Mouse (Mus musculus) liver, embryonic 15.5 days (tissue): Measurements from ENCODE around the gene Ndel1. TPM values are rescaled to one million over a fixed set of nuclear protein-coding genes. Genes with fewer than 3 reads are reported as not detected.

ENCODE experiments used
- ATAC-seq: fragments of 200-750 bp; cut with Nextera tagmentation; 2 replicates; pipeline ENCODE4 v1.8.0; 2017; ENCODE audit warnings: moderate number of reproducible peaks, mild to moderate bottlenecking, moderate library complexity; ENCODE audit not compliant: insufficient read depth
- H3K27ac ChIP-seq: fragments of 300-500 bp; sonication (generic); replicated peaks from 2 replicates; pipeline ENCODE4 v1.5.1; 2015; ENCODE audit warnings: mild to moderate bottlenecking, inconsistent platforms
- H3K27me3 ChIP-seq: fragments of 300-500 bp; sonication (generic); 2 replicates; pipeline ENCODE4 v1.6.1; 2015; ENCODE audit warnings: mild to moderate bottlenecking, inconsistent platforms
- H3K36me3 ChIP-seq: fragments of 300-500 bp; sonication (generic); replicated peaks from 2 replicates; pipeline ENCODE4 v1.6.1; 2015; ENCODE audit warnings: moderate library complexity, mild to moderate bottlenecking, inconsistent platforms
- H3K4me1 ChIP-seq: fragments of 300-500 bp; sonication (generic); replicated peaks from 2 replicates; pipeline ENCODE4 v1.6.1; 2015; ENCODE audit warnings: inconsistent platforms
- H3K4me2 ChIP-seq: fragments of 300-500 bp; sonication (generic); 2 replicates; pipeline ENCODE4 v1.6.1; 2015; ENCODE audit warnings: moderate library complexity, mild to moderate bottlenecking, inconsistent platforms
- H3K4me3 ChIP-seq: fragments of 300-500 bp; sonication (generic); replicated peaks from 2 replicates; pipeline ENCODE4 v1.5.1; 2015; ENCODE audit warnings: mild to moderate bottlenecking, inconsistent platforms
- H3K9ac ChIP-seq: fragments of 300-500 bp; sonication (generic); 2 replicates; pipeline ENCODE4 v1.6.1; 2015; ENCODE audit warnings: moderate library complexity, mild to moderate bottlenecking, inconsistent platforms
- H3K9me3 ChIP-seq: fragments of 300-500 bp; sonication (generic); replicated peaks from 2 replicates; pipeline ENCODE4 v1.6.1; 2016; ENCODE audit warnings: inconsistent platforms
- WGBS: fragments of 180-500 bp; shearing (Covaris S2); methylation state at CpG from one replicate; pipeline ENCODE4 v1.1.7; 2015; ENCODE audit warnings: mixed read lengths; ENCODE audit not compliant: insufficient replicate concordance; 5-methylcytosine and 5-hydroxymethylcytosine counted together
- polyA plus RNA-seq: library from polyadenylated mRNA; unstranded; fragments of >200 nt; fragmentation: Nextera tagmentation; extraction: Ambion mirVana; gene quantifications from 2 replicates; pipeline ENCODE4 v1.2.1, GENCODE M21; 2015

Gene Ndel1
- polyA plus RNA-seq, 1 experiment from 2014 or later, result 37.6 TPM

DNA sequence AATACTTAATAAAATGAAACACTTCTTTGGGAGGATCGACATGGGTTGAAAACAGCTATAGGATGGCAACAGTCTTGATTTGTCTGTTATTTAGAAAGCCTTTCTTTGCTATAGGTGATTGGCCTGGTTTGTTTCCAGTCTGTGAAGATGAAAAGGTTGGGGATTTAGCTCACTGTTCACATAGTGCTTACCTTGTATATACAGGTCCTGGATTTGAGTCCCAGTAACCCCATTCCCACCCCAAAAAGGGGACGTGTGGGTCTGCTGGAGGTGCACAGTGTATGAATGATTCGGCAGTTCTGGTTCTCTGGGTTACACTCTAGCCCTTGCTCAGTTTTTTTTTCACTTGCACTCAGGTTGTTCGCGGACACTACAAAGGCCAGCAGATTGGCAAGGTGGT lies 31.2 kb upstream of the Ndel1 start:
- 61% methylated on average over 5 of the region's 5 CpGs for WGBS
- H3K27ac ChIP-seq, result peak overlapping the region; percentile 43; the same call in 1 of the 2 replicates
- H3K4me1 ChIP-seq, result peaks cover 48% of the 10 kb centered on the region
- H3K9ac ChIP-seq, result peak overlapping the region; percentile 88
- H3K9me3 ChIP-seq, result no peaks in the 10 kb centered on the region
- peaks cover 54% of the 10 kb centered on the region for H3K36me3 ChIP-seq
- no peak for ATAC-seq
- no peaks in the 10 kb centered on the region; the same call in 1 of the 2 replicates for H3K27me3 ChIP-seq
- H3K4me2 ChIP-seq, result peak overlapping the region; percentile 79
- peak overlapping the region; percentile 91 for H3K4me3 ChIP-seq

DNA sequence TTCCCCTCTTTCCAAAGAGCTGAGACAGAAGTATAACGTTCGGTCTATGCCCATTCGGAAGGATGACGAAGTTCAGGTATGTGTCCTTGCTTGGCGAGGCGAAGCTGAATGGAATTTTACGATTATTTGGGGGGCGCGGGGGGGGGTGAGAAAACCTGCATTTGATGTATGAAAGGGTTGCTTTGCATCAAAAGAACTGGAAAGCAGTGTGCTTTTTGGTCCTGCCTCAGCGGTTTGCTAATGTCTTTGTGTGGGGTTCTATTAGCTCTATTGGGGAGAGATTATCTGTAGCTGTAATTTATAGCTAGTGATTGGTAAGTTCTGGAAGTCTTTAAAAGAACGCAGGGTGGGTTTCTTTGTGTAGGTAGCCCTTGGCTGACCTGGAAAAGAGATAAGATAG lies 30.7 kb upstream of the Ndel1 start:
- H3K27me3 ChIP-seq, result no peaks in the 10 kb centered on the region; the same call in 1 of the 2 replicates
- under 1% methylated on average over 11 of the region's 11 CpGs for WGBS
- H3K4me2 ChIP-seq, result peak overlapping the region; percentile 79
- H3K4me3 ChIP-seq, result peak overlapping the region; percentile 91
- peak overlapping the region; percentile 88 for H3K9ac ChIP-seq
- H3K4me1 ChIP-seq, result peaks cover 51% of the 10 kb centered on the region
- no peaks in the 10 kb centered on the region for H3K9me3 ChIP-seq
- peak overlapping the region; percentile 43; the same call in 1 of the 2 replicates for H3K27ac ChIP-seq
- H3K36me3 ChIP-seq, result peaks cover 49% of the 10 kb centered on the region
- ATAC-seq, result no peak

DNA sequence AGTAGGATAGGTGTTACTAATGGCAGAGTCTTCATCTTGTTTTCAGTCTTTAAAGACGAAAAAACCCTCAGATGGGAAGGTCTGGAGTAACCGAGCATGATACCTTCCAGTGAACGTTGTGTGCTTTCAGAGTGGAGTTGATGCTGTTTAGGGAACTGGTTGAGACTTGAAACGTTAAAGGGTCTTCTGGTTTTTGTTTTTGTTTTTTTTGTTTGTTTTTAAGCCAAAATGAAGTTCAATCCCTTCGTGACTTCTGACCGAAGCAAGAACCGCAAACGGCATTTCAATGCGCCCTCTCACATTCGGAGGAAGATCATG lies 30.3 kb upstream of the Ndel1 start:
- no peak for ATAC-seq
- peaks cover 55% of the 10 kb centered on the region for H3K4me1 ChIP-seq
- no peaks in the 10 kb centered on the region; the same call in 1 of the 2 replicates for H3K27me3 ChIP-seq
- H3K27ac ChIP-seq, result peak overlapping the region; percentile 81
- peak overlapping the region; percentile 91 for H3K4me3 ChIP-seq
- peak overlapping the region; percentile 79 for H3K4me2 ChIP-seq
- H3K9ac ChIP-seq, result peak overlapping the region; percentile 88
- H3K36me3 ChIP-seq, result peaks cover 46% of the 10 kb centered on the region
- no peaks in the 10 kb centered on the region for H3K9me3 ChIP-seq
- 0% methylated on average over 10 of the region's 10 CpGs for WGBS

DNA sequence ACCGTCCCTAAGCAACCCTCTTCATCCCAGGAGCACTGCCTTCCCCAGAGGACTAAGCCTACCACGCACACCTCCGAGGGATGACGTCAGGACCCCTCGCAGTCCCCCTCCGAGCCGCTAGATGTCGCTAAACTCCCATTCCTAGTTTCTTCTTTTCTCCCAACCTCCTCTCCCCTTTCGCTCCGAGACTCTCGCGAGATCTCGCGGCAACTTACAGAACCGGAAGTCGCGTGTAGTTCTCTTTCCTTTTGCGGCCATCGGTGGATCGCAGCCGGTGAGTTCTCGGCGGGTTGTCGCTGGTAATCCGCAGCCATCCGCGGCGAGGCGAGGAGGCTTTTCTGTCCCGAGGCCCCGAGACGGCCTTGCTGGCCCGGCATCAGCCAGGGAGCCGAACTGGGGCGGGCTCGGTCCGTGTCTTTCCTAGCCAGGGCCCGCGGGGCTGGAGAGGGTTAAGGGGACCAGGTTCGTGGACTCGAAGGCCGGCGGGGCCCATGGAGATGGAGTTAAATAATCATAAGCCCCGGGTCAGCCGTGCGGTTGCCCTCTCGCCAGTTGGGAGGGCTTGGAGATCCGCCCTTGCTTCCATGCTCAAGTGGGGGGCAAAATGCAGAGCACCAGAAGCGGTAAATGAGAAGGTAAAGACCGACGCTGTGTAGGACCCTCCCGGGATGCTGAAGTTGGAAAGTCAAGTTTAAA lies 29.8 kb upstream of the Ndel1 start, which contains the start of gene Rpl26:
Rpl26 (plus strand) TSS at position 233 of the 696 bp plus-strand sequence.
- peak within 1 kb of the TSS; percentile 81 for H3K27ac ChIP-seq
- peak within 1 kb of the TSS; percentile 88 for H3K9ac ChIP-seq
- peak within 1 kb of the TSS; percentile 91 for H3K4me3 ChIP-seq
- H3K36me3 ChIP-seq, result peaks cover 41% of the 10 kb centered on the region
- under 1% methylated on average over 52 of the region's 52 CpGs for WGBS
- H3K4me1 ChIP-seq, result peaks cover 60% of the 10 kb centered on the region
- H3K9me3 ChIP-seq, result no peaks in the 10 kb centered on the region
- H3K27me3 ChIP-seq, result no peaks in the 10 kb centered on the region; the same call in 1 of the 2 replicates
- peak within 1 kb of the TSS; percentile 79 for H3K4me2 ChIP-seq
- ATAC-seq, result peak; percentile 79

DNA sequence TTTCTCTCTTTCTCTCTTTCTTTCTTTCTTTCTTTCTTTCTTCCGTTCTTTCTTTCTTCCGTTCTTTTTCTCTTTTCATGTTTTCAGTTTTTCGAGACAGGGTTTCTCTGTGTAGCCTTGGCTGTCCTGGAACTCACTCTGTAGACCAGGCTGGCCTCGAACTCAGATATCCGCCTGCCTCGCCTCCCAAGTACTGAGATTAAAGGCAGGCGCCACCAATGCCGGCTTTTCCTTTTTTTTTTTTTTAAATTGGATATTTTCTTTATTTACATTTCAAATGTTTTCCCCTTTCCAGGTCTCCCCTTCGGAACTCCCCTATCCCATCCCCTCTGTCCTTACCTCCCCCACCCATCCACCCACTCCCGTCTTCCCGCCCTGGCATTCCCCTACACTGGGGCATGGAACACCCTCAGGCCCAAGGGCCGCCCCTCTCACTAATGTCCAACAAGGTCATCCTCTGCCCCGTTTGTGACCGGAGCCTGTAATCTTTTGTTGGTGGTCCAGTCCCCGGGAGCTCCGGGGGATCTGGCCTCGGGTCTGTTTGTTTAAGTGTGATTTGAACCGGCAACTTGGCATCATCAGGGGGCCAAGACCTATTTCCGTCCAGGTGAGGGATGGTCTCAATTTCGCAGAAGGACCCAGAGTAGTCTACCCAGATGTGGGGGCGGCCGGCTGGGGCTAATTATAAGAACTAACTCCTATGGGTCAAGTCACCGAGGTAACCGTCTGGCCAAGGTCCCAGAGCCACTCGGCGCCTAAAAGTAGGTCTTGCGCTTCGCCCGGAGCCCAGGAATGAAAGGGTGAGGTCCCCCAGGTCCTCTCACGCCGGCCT lies 29.1 kb upstream of the Ndel1 start:
- no peak; the same call in 1 of the 2 replicates for ATAC-seq
- no peaks in the 10 kb centered on the region for H3K9me3 ChIP-seq
- peaks cover 34% of the 10 kb centered on the region for H3K36me3 ChIP-seq
- no peaks in the 10 kb centered on the region; the same call in 1 of the 2 replicates for H3K27me3 ChIP-seq
- peaks cover 67% of the 10 kb centered on the region for H3K4me1 ChIP-seq
- peak overlapping the region; percentile 91 for H3K4me3 ChIP-seq
- WGBS, result 32% methylated on average over 31 of the region's 31 CpGs
- H3K4me2 ChIP-seq, result peak overlapping the region; percentile 79
- H3K27ac ChIP-seq, result peak overlapping the region; percentile 25; the same call in 1 of the 2 replicates
- H3K9ac ChIP-seq, result peak overlapping the region; percentile 51

DNA sequence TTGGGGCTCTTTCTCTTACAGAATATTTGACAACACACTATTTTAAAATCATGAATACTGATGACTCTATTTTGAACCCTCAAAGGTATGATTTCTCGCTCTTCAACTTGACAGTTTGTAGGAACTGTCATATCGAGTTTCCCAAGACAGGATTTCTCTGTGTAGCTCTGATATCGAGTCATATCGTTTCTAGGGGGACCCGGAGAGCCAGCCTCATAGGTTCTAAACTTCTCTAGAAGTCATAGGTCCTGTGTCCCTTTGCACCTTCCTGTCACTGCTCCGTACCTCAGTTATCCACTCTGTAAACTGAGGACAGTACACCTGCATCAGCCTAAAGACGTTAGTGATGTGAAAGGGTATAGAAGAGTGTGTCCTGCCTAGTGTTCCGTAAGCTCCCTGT lies 28.2 kb upstream of the Ndel1 start:
- Histone ChIP-seq H3K9ac (no peak overlapping the region), H3K4me2 (no peak overlapping the region; the same call in 1 of the 2 replicates), H3K9me3 (no peaks in the 10 kb centered on the region), H3K27ac (0 out of 2 replicates have a peak overlapping the region, but pooled peaks have one; percentile 69), H3K4me3 (no peak overlapping the region), H3K27me3 (no peaks in the 10 kb centered on the region; the same call in 1 of the 2 replicates), H3K4me1 (peaks cover 72% of the 10 kb centered on the region), H3K36me3 (peaks cover 24% of the 10 kb centered on the region)
- WGBS, result 60% methylated on average over 8 of the region's 8 CpGs
- ATAC-seq, result no peak

DNA sequence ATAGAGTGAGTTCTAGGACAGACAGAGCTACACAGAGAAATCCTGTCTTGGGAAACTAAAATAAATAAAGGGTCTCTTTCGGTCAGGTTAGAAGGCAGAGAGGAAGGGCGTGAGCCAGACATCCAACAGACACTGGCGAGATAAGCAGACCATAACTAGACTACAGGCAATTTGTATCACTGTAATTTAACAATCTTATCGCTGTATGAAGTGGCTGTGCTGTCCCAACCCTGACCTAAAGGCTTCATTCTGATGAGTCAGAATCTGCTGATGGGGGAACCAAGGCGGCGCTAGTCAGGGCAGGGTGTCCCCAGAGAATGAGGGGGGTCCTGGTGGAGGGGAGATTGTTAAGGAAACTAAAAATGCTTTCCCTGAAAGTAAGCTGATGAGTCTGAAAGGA lies 27.1 kb upstream of the Ndel1 start:
- no peak overlapping the region for H3K9ac ChIP-seq
- H3K27ac ChIP-seq, result peak overlapping the region; percentile 69
- peak overlapping the region; percentile 21 for H3K4me2 ChIP-seq
- peak; percentile 23 for ATAC-seq
- peaks cover 14% of the 10 kb centered on the region for H3K36me3 ChIP-seq
- H3K9me3 ChIP-seq, result no peaks in the 10 kb centered on the region
- H3K4me1 ChIP-seq, result peaks cover 69% of the 10 kb centered on the region
- 19% methylated on average over 6 of the region's 6 CpGs for WGBS
- H3K4me3 ChIP-seq, result no peak overlapping the region
- no peaks in the 10 kb centered on the region; the same call in 1 of the 2 replicates for H3K27me3 ChIP-seq

DNA sequence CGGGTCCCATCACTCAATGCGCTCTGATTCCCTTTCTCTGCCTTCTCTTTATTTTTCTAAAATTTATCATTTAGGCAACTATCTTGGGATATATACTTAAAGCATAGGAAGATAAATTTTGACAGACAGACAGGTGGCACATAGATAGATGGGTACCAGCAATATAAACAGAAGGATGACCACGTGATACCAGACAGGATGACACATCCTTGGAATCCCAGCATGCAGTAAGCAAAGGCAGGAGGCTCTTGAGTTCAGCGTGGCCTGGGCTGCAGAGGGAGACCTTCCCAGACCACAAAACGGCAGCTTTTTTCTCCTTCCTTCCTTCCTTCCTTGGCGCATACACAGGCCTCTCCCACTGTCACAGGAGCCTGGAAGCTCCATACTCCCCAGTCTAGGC lies 26.2 kb upstream of the Ndel1 start:
- ATAC-seq, result no peak
- no peak overlapping the region for H3K4me3 ChIP-seq
- H3K9ac ChIP-seq, result no peak overlapping the region
- H3K4me2 ChIP-seq, result no peak overlapping the region
- peaks cover 5% of the 10 kb centered on the region for H3K36me3 ChIP-seq
- WGBS, result 48% methylated on average over 6 of the region's 6 CpGs
- no peaks in the 10 kb centered on the region for H3K9me3 ChIP-seq
- H3K27me3 ChIP-seq, result no peaks in the 10 kb centered on the region; the same call in 1 of the 2 replicates
- H3K27ac ChIP-seq, result peak overlapping the region; percentile 69
- H3K4me1 ChIP-seq, result peaks cover 69% of the 10 kb centered on the region

DNA sequence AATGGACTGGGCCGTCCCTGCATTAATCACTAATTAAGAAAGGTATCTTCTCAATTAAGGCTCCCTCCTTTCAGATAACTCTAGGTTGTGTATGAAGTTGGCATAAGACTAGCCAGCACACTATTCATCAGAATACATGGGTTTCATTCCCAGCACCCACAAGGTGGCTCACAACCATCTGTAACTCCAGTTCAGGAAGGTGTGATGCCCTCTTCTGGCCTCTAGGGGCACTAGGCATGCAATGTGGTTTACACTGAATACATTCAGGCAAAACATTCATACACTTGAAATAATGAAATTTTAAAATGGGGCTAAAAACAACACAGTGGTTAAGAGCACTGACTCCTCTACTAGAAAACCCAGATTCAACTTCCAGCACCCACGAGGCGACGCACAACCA lies 25.5 kb upstream of the Ndel1 start:
- Histone ChIP-seq H3K36me3 (no peaks in the 10 kb centered on the region), H3K9me3 (no peaks in the 10 kb centered on the region), H3K9ac (no peak overlapping the region), H3K4me2 (no peak overlapping the region), H3K4me3 (no peak overlapping the region), H3K4me1 (peaks cover 70% of the 10 kb centered on the region), H3K27ac (peak overlapping the region; percentile 87), H3K27me3 (no peaks in the 10 kb centered on the region; the same call in 1 of the 2 replicates)
- 54% methylated on average over 4 of the region's 4 CpGs for WGBS
- ATAC-seq, result no peak

DNA sequence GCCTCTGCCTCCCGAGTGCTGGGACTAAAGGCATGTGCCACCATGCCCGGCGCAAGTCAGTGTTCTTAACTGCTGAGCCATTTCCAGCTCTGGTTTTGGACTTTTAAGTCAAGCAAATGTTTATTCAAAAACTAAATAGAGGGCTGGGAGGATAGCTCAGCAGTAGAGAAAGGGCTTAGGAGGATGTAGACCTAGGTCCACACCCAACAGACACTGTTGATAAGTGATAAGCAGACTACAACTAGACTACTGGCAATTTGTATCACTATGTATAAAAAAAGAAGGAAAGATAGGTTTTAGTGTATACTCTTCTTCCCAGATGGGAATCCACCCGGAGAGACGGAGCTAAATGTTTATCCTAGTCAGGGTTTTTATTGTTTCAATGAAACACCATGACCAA lies 24.6 kb upstream of the Ndel1 start:
- WGBS, result 37% methylated on average over 5 of the region's 5 CpGs
- H3K27me3 ChIP-seq, result no peaks in the 10 kb centered on the region; the same call in 1 of the 2 replicates
- no peak overlapping the region for H3K9ac ChIP-seq
- H3K4me3 ChIP-seq, result no peak overlapping the region
- peak overlapping the region; percentile 35 for H3K4me2 ChIP-seq
- H3K27ac ChIP-seq, result peak overlapping the region; percentile 87
- peaks cover 76% of the 10 kb centered on the region for H3K4me1 ChIP-seq
- no peaks in the 10 kb centered on the region for H3K36me3 ChIP-seq
- peak; percentile 72 for ATAC-seq
- H3K9me3 ChIP-seq, result no peaks in the 10 kb centered on the region

DNA sequence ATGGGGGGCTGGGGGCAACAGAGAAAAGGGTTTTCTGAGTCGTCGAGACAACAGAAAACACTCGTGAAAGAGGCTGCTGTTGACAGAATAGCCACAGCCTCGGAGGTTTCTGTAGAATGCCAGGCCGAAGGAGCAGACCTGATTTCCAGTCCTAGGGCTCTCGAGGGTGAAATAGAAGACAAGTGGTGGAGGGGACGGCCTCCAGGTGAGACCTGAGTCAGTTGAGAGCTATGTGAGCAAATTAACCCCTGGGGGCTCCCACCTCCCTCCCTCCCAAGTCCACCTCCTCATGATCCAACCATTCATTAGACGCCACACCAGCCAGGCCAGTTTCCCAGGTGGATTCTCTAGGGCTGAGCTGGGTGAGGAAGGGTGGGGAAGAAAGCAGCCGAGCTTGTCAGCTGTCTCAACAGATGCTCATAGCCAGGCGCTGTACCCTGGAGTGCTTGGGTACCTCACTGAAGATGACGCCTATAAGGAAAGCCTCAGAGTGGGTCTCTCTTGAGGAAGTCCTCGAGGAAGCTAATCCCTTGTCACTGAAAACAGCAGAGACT lies 22.3 kb upstream of the Ndel1 start:
- peaks cover 57% of the 10 kb centered on the region for H3K4me1 ChIP-seq
- no peak for ATAC-seq
- H3K27me3 ChIP-seq, result no peaks in the 10 kb centered on the region
- H3K4me3 ChIP-seq, result no peak overlapping the region
- no peaks in the 10 kb centered on the region for H3K9me3 ChIP-seq
- WGBS, result 65% methylated on average over 12 of the region's 12 CpGs
- no peaks in the 10 kb centered on the region for H3K36me3 ChIP-seq
- no peak overlapping the region for H3K27ac ChIP-seq
- H3K9ac ChIP-seq, result no peak overlapping the region
- no peak overlapping the region for H3K4me2 ChIP-seq
